Mouse (Mus musculus): Measurements from ENCODE around the gene Wdr5.

DNA sequence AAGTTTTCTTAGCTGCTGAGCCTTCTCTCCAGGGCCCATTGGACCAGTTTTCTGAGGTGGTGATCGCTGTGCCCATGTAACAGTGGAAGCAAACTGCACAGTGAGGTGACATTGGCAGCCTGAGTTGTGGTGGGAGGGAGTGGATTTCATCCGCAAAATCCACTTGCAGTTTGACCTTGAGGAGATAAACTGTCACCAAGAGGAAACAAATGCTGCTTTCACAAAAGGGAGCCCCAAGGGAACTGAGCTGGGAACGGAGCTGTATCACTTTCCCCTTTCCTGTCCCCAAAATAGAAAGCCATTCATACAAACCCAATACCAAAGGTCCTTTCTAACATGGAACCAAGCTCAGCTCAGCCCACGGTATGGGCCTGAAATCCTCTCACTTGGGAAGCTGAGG, 35.1 kb upstream of the Wdr5 start:
- TF ChIP-seq CTCF (conservative IDR thresholded peaks at IDR 0.05; ENCODE audit: insufficient read depth, insufficient read length, low read depth, low read length) (no peak), POLR2A (IDR thresholded peaks at IDR 0.05; ENCODE audit: low read depth, low read length) (no peak)

Measured in kidney, adult 2 months (tissue).